Mouse (Mus musculus) urinary bladder, postnatal 36 days (tissue): Measurements from ENCODE around the gene Stam2.

Experiments used
- DNase-seq, 2 experiments: peaks; one replicate each; pipeline ENCODE4 v3.0.0; 2022; ENCODE audit warnings: low spot score in 2 of 2, mixed read lengths in 1 of 2

The Stam2 gene

DNA sequence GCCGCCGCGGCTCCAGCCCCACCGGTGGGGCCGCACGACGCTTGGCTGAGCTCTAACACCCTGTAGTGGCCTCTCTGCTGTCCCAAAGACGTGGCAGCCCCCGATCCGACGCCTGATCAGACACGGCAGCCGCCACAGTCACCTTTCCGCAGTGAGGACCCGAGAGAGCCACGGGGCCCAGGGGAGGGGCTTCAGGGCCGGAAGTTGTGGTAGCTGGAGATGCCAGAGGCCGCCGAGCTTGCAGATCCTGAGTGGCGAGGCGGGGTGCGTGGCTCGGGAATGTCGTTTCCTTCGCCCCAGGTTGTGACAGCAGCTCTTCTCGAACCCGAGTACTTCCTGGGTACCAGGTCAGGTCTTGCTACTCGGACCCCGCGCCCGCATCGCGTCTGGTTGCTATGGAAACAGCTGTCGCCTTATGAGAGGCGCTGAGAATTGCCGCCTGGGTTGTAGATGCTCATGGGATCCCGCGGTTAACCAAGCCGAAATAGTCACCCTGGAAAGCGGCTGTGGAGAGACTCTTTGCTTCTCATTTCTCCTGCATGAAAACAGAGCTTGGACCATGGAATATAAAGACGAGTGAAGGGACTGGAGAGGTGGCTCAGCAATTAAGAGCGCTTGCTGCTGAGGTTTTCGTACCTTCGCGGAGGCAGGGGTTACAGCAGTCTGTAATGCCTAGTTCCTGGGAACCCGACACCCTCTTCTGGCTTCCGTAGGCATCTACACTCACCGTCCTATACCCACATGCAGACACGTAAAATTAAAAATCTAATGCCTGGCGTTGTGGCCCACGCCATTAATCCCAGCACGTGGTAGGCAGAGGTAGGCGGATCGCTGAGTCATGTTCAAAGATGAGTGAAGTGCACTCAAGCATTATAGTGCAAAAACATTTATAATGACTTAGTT lies at the start of gene Stam2:
Gene Stam2 (minus strand): TSS at position 26 of the 903 bp plus-strand sequence.
- DNase-seq: peak; percentile 90 to 91

DNA sequence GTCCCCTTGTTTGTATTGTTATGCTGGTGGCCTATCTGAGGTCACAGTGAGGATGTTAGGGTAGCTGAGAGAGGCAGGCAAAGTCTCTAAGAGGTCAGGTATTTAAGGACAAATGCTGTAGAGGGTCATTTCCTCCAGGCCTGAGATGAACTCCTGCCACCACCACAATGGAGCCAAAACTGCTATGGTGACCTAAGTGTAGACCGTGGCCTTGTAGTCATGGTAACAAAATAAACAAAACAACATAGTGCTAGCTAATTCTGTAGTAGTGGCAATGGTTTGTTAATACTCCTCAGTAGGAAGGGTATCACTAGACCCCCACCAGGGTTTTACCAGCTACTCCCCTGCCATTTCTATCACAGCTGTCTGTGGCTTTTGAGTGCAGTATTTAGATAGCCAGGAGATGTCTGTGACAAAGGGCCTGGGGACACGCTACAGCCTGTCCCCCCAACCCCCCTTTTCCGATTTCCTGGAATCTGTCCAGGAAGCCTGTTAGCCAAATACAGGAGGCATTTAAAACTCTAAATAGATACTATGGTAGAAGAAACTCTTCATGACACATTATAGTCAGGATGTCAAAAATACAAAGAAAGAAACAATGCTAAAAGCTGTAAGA lies 43.1 kb upstream of the Stam2 start:
- no peak for DNase-seq

- no peak for DNase-seq
Observed at GRCm38 (mm10) chr2:52779987-52780386, 37.9 kb upstream of the Stam2 start.

DNA sequence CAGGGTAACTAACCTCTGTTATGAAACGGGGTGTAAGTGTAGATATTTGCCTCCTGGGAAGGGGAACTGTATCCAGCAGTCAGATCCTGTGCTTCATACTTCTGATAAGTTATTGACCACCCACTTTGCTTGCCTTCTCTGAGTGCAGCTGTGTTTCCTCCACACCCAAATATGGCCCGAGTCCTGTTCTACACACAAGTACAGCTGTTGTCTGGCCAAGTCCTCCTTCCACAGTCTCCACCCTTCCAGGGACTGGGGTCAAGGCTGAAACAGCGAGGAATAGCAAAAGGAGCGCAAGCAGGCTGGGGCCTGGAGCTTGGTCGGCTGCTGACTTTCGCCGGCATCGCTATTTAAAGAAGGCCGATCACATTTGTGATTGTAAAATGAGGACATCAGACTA lies 37.3 kb upstream of the Stam2 start:
- peak; percentile 16 to 50 for DNase-seq

DNA sequence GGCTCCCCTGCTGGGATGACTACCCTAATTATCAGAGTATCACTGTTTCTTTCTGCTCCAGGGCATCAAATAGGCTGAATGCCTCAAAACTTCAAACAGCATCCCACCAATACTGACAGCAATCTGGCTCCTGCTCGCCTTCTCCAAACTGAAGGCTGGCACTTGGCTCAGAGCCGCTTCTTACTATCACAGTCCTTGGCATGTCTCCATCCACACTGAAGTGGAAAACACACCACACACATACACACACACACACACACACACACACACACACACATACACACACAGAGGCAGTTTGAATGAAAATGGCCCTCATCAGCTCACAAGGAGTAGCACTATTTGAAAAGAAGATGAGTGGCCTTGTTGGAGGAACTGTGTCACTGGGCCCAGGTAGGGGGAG lies 35.8 kb upstream of the Stam2 start:
- DNase-seq: no peak

DNA sequence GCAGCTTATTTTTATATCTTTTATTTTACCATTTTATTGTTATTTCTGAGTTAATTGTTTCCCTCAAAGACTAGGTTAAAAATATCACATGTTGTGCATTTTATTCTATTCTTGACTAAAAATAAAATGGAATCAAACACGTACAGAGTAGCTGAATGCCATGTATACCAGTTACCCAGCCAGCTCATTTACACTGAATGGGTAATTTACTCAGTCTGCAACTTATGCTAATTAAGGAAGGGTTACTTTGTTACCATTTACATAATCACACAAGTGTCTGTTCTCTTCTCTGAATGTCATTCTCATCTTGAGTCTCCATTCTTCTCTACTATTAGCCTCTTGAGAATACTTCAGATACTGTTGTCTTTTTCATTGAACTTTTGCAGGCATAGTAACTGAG lies 32.3 kb upstream of the Stam2 start:
- DNase-seq: no peak

DNA sequence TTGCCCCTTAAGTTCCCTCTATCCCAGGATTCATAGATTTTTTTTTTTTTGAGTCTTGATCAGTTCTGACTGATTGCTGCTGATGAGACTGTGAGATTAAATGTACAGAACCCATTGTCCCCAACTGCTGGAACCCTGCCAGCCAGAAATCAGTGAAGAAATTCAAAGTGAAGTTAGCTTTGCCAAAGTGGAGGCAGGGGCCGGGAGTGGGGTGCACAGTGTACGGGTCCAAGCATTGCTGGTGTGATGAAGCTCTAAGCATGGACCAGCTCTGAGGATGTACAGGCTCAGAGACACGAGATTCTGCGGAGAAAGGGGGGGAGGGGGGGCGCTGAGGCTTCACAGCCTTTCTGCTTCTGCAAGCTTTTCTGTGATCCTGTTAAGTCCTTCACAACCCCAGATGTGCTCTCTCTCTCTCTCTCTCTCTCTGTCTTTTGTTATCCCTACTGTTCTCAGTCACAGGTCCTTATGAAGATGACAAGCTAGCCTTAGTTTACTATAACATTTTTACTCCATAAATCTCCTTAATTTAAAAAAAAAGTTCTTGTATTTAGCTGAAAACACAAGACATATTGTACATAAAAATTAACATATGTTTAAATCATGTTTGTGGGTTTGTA lies 30.8 kb upstream of the Stam2 start:
- DNase-seq: no peak

GRCm38 (mm10) chr2:52765130-52765529 lies 23.0 kb upstream of the Stam2 start:
- DNase-seq: no peak

- DNase-seq: no peak
Observed at GRCm38 (mm10) chr2:52763891-52764290, 21.8 kb upstream of the Stam2 start.

DNA sequence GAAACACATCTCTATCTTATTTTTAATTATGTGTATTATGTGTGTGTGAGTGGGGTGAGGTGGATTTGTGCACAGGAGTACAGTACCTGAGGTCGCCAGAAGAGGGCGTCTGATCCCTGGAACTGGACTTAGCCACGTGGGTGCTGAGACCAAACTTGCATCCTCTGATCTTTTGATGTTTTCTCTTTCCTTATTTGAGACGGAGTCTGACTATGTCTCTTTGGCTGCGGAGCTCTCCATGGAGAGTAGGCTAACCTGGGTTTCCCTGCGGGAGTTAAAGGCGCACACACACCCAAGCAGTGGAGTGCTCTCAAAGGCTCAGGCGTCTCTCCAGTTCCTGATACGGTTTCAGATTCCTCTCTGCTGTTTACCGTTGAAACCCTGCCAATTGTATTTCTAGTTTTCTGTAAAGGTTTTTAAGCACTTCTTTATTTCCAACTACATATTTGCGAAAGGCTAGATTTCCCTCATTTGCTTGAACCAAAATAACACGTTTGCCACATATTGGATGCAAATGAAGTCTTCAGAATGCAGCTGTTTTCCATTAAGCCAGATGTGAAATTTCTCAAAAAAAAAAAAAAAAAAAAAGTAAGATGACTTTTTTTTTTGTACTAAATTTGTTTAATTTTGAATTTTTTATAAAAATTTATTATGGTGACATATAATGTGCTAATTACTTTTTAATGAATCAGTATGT lies 21.1 kb upstream of the Stam2 start:
- DNase-seq: peak; percentile 79

GRCm38 (mm10) chr2:52762529-52762928 lies 20.4 kb upstream of the Stam2 start:
- DNase-seq: no peak

DNA sequence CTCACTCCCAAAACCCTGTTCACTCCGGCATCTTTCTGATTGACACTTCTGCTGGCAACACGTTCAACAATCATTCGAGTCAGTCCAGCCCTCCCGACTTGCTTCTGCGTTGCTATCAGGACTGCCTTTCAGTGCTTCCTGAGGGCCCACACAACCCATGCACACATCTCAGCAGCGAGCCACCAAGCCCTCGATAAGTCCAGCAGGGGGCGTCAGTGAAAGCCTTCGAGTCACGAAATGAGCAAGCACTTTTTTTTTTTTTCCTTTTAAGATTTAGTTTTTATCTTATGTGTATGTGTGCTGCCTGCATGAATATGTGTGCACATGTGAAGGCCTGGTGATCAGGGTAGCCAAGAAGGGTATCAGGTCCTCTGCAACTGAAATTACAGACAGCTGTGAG lies 16.5 kb upstream of the Stam2 start:
- DNase-seq: peak in 1 of 2 experiments; percentile 52

DNA sequence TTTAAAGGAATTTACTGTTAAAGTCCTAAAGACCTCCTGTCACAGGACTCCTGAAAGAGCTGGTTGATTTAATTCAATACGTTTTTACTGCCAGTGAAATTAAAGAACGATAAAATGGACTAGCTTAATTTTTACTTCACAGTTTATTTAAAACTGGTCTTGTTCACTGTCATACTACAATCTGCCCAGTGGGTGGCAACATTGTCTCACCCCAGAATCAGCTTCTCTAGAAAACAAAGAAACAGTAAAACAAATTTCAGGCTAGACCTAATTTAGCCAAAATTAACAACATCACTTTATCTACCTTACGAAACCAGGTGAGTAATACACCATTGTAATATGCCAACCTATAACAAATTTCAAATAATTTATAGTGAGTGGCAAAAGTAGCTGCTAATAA lies 14.6 kb upstream of the Stam2 start:
- DNase-seq: no peak

DNA sequence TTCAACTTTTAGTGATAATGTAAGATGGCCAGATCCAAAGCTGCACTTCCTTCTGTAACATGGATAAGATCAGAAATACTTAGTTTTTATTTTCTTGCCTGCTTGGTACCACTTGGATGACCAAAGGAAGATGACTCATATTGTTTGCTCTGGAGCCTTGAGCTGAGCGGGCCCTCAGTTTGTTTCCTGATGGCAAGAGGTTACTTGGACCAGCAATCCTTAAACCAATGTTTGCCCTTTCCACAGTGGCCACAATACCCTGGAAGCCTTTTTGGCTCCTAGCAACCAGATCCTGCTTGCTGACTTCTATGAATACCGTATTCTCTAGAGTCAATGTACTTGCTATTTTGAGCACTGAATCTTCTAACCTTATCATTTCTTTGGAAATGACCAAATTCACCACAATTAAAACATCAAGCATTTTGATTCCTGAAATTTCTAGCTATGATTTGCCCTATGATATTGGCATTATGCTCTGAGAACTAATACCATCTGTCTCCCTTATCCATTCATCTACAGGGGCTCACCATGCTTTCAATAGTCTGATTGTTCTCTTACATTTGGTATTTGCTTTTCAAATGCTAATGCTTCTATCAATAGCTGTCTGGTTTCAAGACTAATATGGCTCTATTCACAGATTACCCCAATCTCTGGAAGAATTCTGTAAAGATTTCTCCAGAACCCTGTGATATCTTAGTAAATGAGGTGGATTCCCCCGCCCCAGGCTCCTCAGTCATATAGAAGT lies 11.7 kb upstream of the Stam2 start:
- no peak for DNase-seq

DNA sequence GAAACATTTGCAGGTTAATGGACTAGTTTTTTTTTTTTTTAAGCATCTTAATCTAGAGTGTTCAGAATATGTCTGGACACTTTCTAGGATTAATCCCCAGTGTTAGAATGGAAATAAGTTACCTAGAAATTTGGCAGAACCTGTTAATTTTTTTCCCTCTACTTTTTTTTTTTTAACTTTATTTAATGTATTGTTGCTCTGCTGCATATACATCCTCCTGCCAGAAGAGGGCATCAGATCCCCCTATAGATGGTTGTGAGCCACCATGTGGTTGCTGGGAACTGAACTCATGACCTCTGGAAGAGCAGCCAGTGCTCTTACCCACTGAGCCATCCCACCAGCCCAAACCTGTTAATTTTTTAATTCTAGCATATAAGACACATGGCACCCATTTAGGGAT lies 2.0 kb upstream of the Stam2 start:
- no peak for DNase-seq

GRCm38 (mm10) chr2:52741681-52742255 lies 313 bp downstream of the Stam2 start:
- no peak for DNase-seq

DNA sequence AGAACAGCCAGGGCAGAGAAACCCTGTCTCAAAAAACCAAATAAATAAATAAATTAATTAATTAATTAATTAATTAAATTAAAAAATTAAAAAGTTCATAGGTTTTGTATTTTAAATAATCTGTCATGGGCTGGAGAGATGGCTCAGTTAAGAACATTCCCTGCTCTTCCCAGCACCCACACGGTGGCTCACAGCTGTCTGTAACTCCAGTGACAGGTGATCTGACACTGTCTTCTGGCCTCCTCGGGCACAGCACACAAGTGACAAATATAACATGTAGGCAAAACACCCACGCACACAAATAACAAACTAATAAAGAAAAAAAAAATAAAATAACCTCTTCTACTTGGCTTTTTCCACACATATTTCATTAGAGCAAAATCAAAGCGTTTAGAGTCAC lies 1.5 kb downstream of the Stam2 start:
- DNase-seq: no peak

DNA sequence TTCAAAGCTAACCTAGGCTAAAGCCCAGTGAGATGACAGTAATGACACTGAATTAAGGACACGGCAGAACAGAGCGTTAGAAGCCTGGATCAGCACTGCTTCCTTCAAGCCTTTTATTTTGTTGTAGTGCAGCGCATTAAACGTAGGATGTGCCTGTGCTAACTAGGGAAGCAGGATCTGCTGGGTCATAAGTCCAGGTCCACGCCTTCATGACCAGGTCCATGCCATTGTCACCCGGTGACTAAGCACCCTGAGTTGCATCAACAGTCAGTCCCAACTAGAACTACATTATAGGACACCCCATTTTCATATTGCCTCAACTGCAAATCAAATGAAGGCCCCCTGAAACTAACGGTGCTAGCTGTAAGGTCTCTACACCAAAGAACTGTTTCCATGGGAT lies 7.6 kb downstream of the Stam2 start:
- no peak for DNase-seq

- no peak for DNase-seq
Observed at GRCm38 (mm10) chr2:52733659-52734058, 8.4 kb downstream of the Stam2 start.

GRCm38 (mm10) chr2:52732611-52733010 lies 9.5 kb downstream of the Stam2 start:
- DNase-seq: no peak

GRCm38 (mm10) chr2:52732001-52732400 lies 10.1 kb downstream of the Stam2 start:
- no peak for DNase-seq
